Mouse (Mus musculus): Measurements from ENCODE around the gene Bpifb4.

Bpifb4 gene

DNA sequence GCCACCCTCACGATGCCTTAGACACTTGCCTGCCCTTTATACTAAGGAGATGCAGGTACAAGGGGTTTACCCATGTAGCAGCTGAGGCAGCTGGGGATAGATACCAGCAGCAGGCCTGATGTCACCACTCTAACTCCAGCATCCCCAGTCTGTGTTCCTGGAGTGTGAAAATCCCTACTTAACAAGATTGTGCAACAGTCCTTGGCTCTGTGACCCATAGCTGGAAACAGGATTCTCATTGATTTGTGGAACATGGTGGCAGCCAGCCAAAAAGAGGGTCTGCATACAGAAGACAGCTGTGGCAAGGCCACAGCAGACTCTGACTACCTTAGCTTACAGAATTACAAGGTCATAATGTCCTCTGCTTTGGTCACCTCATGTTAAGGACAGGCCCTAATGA is 67.1 kb downstream of the Bpifb4 start:
- no peak for DNase-seq (ENCODE audit: low spot score in 2 of 2)

DNA sequence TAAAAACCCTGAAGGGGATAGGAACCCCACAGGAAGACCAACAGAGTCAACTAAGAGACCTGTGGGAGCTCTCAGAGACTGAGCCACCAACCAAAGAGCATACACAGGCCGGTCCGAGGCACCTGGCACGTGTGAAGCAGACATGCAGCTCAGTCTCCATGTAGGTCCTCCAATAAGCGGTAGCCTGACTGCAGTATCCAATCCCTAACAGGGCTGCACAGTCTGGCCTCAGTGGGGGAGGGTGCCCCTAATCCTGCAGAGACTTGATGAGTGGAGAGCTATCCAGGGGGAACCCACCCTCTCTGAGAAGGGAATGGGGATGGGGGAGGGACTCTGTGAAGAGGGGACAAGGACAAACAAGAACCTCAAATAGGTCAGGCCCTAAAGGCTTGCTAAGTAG is 67.7 kb downstream of the Bpifb4 start:
- DNase-seq (ENCODE audit: low spot score in 2 of 2) = no peak

DNA sequence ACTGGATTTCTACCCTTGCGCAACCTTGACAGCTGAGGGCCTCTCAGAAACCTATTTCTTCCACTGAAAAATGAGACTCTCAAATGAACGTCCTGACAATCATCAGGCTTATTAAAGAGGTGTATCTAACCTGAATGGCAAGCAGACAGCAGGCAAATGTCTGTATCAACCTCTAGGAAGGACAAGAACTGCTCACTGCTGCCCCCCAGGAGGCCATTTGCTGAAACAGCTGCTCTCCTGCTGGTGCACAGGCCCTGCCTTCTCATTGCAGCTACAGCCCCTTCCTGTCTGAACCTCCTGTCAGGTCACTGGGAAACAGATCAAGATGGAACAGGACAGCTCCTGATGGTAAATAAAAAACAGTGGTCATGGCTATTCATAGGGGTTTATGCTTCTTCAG is 68.3 kb downstream of the Bpifb4 start:
- DNase-seq (ENCODE audit: low spot score in 2 of 2) = no peak

DNA sequence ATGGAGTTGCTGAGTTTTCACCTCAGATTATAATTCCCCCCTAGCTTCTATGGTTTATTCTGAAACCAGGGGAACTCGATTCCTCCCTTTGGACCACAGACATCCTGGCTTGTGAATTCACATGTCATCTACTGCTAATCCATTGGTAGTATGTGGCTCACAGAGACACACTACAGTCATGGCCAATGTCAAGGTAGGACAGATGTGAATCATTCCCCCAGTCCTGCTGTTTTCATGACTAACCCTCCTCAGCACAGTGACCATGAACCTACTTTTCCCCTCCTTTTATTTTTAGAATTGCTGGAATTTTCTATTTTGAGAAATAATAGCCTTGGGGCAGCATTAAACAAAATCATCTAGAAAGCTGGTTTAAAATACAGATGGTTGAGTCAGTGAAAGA is 69.4 kb downstream of the Bpifb4 start:
- DNase-seq (ENCODE audit: low spot score in 2 of 2) = no peak

DNA sequence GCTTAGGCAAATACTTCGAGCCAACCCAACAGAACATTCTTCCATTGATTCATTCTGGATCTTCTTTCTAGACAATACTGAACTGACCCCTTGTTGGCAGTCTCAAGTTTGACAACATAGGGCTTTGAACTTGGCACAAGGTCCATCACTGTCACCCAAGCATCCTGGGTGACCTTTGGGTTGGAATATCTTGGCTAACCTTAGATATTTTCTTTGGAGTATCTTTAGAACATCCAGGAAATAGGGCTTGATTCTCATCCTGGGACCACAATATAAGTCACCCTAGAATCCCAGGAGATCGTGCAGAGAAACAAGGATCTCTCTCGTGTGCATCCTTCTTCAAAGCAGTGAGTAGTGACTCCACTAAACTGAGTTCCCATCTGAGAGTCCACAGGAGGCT is 70.0 kb downstream of the Bpifb4 start, which contains the start of gene Bpifa2:
Gene Bpifa2 (plus strand): TSS at position 301 of the 400 bp plus-strand sequence.
- no peak for DNase-seq (ENCODE audit: low spot score in 2 of 2)
